Mouse (Mus musculus) lung, postnatal 4 days (tissue): Measurements from ENCODE around the gene Cenph.
"Not testable (repeated sequence)": the region's sequence is repeated elsewhere in the genome, so short reads cannot be mapped to it uniquely, and the experiment has no call there.

Experiments used
- DNase-seq, 2 experiments: peaks; one replicate each; pipeline ENCODE4 v3.0.0; 2021

Gene Cenph

GRCm38 (mm10) chr13:100744036-100744744, 31.5 kb downstream of the Cenph start, which contains the start of gene Mrps36:
Gene Mrps36, minus strand, starts transcription at chr13:100744659.
- DNase-seq, result peak; percentile 95 to 96

GRCm38 (mm10) chr13:100743346-100744035, 32.2 kb downstream of the Cenph start:
- DNase-seq, result no peak

GRCm38 (mm10) chr13:100742831-100743230, 32.9 kb downstream of the Cenph start:
- DNase-seq, result no peak

- no peak for DNase-seq
These were observed 42.9 kb downstream of the Cenph start for GRCm38 (mm10) chr13:100732756-100733155.

- not testable (repeated sequence) for DNase-seq
These were observed 44.1 kb downstream of the Cenph start for GRCm38 (mm10) chr13:100731462-100732046.

GRCm38 (mm10) chr13:100730861-100731176, 44.9 kb downstream of the Cenph start, which contains the start of gene Cdk7:
Gene Cdk7, minus strand, starts transcription at chr13:100730939.
- DNase-seq, result peak; percentile 95 to 97

GRCm38 (mm10) chr13:100730153-100730860, 45.4 kb downstream of the Cenph start:
- DNase-seq, result peak; percentile 17 to 22

GRCm38 (mm10) chr13:100728530-100728929, 47.2 kb downstream of the Cenph start:
- DNase-seq, result not testable (repeated sequence)

GRCm38 (mm10) chr13:100728086-100728485, 47.6 kb downstream of the Cenph start:
- DNase-seq, result no peak

- DNase-seq, result no peak
These were observed 50.5 kb downstream of the Cenph start for GRCm38 (mm10) chr13:100725194-100725593.

GRCm38 (mm10) chr13:100724051-100724754, 51.5 kb downstream of the Cenph start:
- no peak for DNase-seq

- DNase-seq, result no peak
These were observed 54.0 kb downstream of the Cenph start for GRCm38 (mm10) chr13:100721656-100722055.

GRCm38 (mm10) chr13:100715467-100715866, 60.2 kb downstream of the Cenph start:
- no peak for DNase-seq
